Mouse (Mus musculus) Patski (cell line): Measurements from ENCODE around the gene Emilin3. TPM values are rescaled to one million over a fixed set of nuclear protein-coding genes. Genes with fewer than 3 reads are reported as not detected.

Experiments used
- ATAC-seq: fragments of 100-300 bp; one replicate; pipeline ENCODE4 v1.8.0; 2021
- CTCF ChIA-PET: fragments of 350-600 bp; sonication (Branson Sonifier 250); formaldehyde crosslinking; loops from one replicate; lab custom pipeline; 2022; ENCODE audit warnings: inconsistent platforms; lab: Charles Lee
- POLR2A ChIA-PET: fragments of 350-600 bp; sonication (Branson Sonifier 250); formaldehyde crosslinking; loops from one replicate; lab custom pipeline; 2022; ENCODE audit warnings: antibody characterized with exemption, inconsistent platforms; lab: Charles Lee
- DNase-seq: peaks from one replicate; pipeline ENCODE4 v3.0.0-alpha.2; 2011; ENCODE audit warnings: low read depth, low spot score
- H3K27me3 ChIP-seq: fragments of 371-371 bp; one replicate; pipeline ENCODE4 v1.5.1; 2021
- CTCF ChIP-seq: fragments of 100-300 bp; IDR thresholded peaks from one replicate; pipeline ENCODE4 v1.5.1; 2021
- in situ Hi-C: fragments of 300-500 bp; cut with MboI; formaldehyde crosslinking; loops from 3 replicates; pipeline ENCODE4 v1.11.1; 2018; ENCODE audit warnings: low pct_unique_long_range_greater_than_20kb, mixed read lengths
- polyA plus RNA-seq: library from polyadenylated mRNA; unstranded; gene quantifications from one replicate; pipeline ENCODE4 v1.2.3, GENCODE M21; 2021

The Emilin3 gene
- polyA plus RNA-seq, 1 experiment from 2014 or later = not detected

DNA sequence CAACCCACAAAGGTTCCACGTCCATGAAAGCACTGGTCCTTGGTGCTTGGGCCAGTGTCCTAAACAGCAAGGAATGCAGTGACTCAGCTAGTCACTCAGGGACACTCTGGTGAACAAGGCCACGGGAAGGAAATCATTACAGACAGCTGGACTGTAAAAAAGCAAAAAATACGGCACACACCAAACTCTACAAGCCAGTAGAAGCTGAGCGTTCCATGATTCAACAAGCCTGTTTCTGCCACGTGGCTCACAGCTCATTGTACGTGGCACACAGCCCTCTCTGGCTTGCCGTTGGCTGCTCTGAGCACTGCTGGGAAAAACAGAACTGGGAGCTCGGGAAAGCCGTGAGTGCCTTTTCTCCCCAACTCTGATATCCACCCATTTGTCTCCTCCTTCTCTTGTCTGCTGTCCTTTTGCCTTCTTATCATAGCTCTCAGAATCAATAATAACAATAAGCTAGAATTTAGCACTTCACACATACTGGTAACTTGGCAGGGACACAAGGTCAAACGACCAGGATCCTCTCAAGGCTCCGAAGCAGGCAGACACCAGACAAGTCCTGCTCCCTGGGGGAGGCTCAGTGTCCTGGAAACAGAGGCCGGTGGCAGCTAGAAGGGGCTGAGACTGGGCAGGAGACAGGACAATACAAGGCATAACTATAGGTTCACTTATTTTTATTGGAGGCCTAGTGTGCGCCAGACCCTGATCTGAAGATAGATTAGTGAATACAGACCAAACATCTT is 31.5 kb downstream of the Emilin3 start, which contains the start of gene Lpin3:
Gene Lpin3, plus strand, starts transcription at position 218 of the 743 bp plus-strand sequence.
- DNase-seq = no peak
- in situ Hi-C loops = loop anchor here (5.0 kb wide), 1 partner anchor 278 kb away; no protein-coding TSS in a partner anchor

GRCm38 (mm10) chr2:160876115-160876514 is 36.0 kb downstream of the Emilin3 start:
- TF ChIP-seq CTCF = peak; percentile 63
- CTCF ChIA-PET = interaction anchor here (0.9 to 2.4 kb wide), 7 partner anchors 9 to 146 kb away, joined by 3 to 14 read pairs (median 3); partner anchors contain the start of gene Plcg1
- DNase-seq (no peak), ATAC-seq (no peak)
- POLR2A ChIA-PET = interaction anchor here (0.9 kb wide), 1 partner anchor 146 kb away, joined by 3 read pairs; the partner anchor contains the start of gene Plcg1
- no peaks in the 10 kb centered on the region for H3K27me3 ChIP-seq
- in situ Hi-C loops = no loop called here

More for the DNA sequence above, 31.5 kb downstream of the Emilin3 start, which contains the start of gene Lpin3:
- TF ChIP-seq CTCF = no peak
- CTCF ChIA-PET = interaction anchor here (0.9 to 2.0 kb wide), 5 partner anchors 14 to 137 kb away, joined by 3 to 6 read pairs (median 4); no protein-coding TSS in a partner anchor
- no peaks in the 10 kb centered on the region for H3K27me3 ChIP-seq
- peak; percentile 85 for ATAC-seq
- POLR2A ChIA-PET = no interaction called here

GRCm38 (mm10) chr2:160874231-160874877 is 37.8 kb downstream of the Emilin3 start:
- in situ Hi-C loops = no loop called here
- ATAC-seq (no peak), DNase-seq (no peak)
- TF ChIP-seq CTCF = no peak
- ChIA-PET POLR2A (no interaction called here), CTCF (interaction anchor here (0.9 to 2.4 kb wide), 3 partner anchors 10 to 114 kb away, joined by 3 to 14 read pairs (median 4); no protein-coding TSS in a partner anchor)
- no peaks in the 10 kb centered on the region for H3K27me3 ChIP-seq

GRCm38 (mm10) chr2:160872890-160873382 is 39.2 kb downstream of the Emilin3 start, which contains the start of gene Zhx3:
Zhx3 (minus strand) TSS chr2:160872998.
- no peaks in the 10 kb centered on the region for H3K27me3 ChIP-seq
- CTCF ChIA-PET = interaction anchor here (0.9 to 1.3 kb wide), 3 partner anchors 12 to 112 kb away, joined by 3 to 4 read pairs (median 4); no protein-coding TSS in a partner anchor
- ATAC-seq (peak; percentile 96), DNase-seq (peak; percentile 57)
- POLR2A ChIA-PET = interaction anchor here (0.6 to 1.3 kb wide), 2 partner anchors 12 to 69 kb away, joined by 3 read pairs; no protein-coding TSS in a partner anchor
- in situ Hi-C loops = no loop called here
- TF ChIP-seq CTCF = no peak

DNA sequence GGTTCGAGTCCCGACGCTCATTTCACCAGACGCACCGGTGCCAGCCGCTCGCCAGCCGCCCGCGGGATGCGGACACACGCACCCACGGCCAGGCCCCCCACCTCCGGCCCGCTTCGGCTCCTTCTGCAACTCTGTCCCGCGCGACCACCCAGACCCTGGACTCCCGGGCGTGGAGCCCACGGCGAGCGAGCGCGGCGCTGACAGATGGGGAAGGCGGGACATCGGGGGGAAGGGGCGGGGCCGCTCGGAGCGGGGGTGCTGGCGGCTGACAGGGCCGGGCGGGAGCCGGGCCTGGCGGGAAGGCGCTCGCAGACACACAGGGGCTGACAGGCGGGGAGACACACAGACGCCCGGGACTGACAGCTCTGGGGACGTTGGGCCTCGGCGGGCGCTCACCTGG is 39.7 kb downstream of the Emilin3 start:
- in situ Hi-C loops = no loop called here

DNA sequence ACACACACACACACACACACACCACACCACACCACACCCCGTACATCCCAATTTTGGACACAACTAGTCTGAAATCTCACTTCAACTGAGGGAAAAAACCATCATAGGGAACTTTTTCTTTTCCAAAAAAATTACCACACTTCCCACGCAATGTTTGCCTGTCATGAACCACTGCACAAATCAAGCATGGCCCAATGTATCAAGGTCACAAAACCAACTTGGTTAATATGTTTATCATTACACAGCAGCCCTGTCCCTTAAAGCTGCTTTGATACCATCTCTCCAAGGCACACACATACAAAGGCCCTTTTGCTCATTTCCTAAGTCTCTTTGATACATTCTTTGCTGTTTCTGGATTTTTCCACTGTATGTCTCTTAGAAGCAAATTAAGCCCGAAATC is 40.8 kb downstream of the Emilin3 start:
- CTCF ChIA-PET = interaction anchor here (1.9 kb wide), 1 partner anchor 11 kb away, joined by 4 read pairs; no protein-coding TSS in a partner anchor

More for the DNA sequence above, 39.7 kb downstream of the Emilin3 start:
- CTCF ChIA-PET = interaction anchor here (1.3 kb wide), 1 partner anchor 23 kb away, joined by 4 read pairs; no protein-coding TSS in a partner anchor
- no peaks in the 10 kb centered on the region for H3K27me3 ChIP-seq
- no peak for TF ChIP-seq CTCF
- POLR2A ChIA-PET = interaction anchor here (1.3 kb wide), 1 partner anchor 12 kb away, joined by 3 read pairs; no protein-coding TSS in a partner anchor
- ATAC-seq (peak; percentile 90), DNase-seq (no peak)

GRCm38 (mm10) chr2:160869446-160869845 is 42.7 kb downstream of the Emilin3 start:
- ATAC-seq (no peak), DNase-seq (no peak)
- H3K27me3 ChIP-seq = no peaks in the 10 kb centered on the region
- TF ChIP-seq CTCF = no peak
- ChIA-PET POLR2A (interaction anchor here (0.9 to 1.0 kb wide), 2 partner anchors 9 to 63 kb away, joined by 3 read pairs; no protein-coding TSS in a partner anchor), CTCF (interaction anchor here (1.0 to 1.5 kb wide), 2 partner anchors 9 to 11 kb away, joined by 4 read pairs; no protein-coding TSS in a partner anchor)
- in situ Hi-C loops = no loop called here

More for the DNA sequence above, 40.8 kb downstream of the Emilin3 start:
- DNase-seq (no peak), ATAC-seq (no peak)
- no peak for TF ChIP-seq CTCF
- in situ Hi-C loops = no loop called here
- POLR2A ChIA-PET = no interaction called here
- H3K27me3 ChIP-seq = no peaks in the 10 kb centered on the region

GRCm38 (mm10) chr2:160865266-160865665 is 46.9 kb downstream of the Emilin3 start:
- TF ChIP-seq CTCF = no peak
- ChIA-PET POLR2A (no interaction called here), CTCF (interaction anchor here (2.2 kb wide), 1 partner anchor 19 kb away, joined by 6 read pairs; no protein-coding TSS in a partner anchor)
- ATAC-seq (peak; percentile 17), DNase-seq (peak; percentile 50)
- in situ Hi-C loops = no loop called here
- H3K27me3 ChIP-seq = no peaks in the 10 kb centered on the region

DNA sequence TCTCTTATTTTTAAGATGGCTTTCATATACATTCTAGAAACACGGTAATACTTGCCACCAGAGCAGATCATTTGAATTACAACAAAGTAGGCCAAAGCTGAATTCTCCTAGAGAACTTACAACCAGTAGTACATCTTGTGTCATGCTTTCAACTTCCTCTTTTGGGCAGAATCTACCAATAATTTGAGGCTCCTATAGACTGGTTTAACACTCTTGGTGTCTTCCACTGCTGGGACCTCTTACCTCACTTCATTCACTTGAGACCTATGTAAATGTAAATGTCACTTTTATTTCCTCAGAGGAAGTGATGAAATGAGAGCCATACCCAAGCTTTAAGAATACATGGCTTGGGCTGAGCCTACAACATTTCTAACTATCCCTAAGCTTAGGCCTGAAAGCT is 48.0 kb downstream of the Emilin3 start:
- in situ Hi-C loops = no loop called here
- ATAC-seq (no peak), DNase-seq (no peak)
- TF ChIP-seq CTCF = no peak
- no peaks in the 10 kb centered on the region for H3K27me3 ChIP-seq
- ChIA-PET POLR2A (no interaction called here), CTCF (interaction anchor here (0.9 to 2.1 kb wide), 2 partner anchors 9 to 135 kb away, joined by 3 to 9 read pairs; no protein-coding TSS in a partner anchor)
